Mouse (Mus musculus) embryo, embryonic 9.5 days (tissue): ENCODE results near the gene Col6a3.

Source experiments
- DNase-seq: peaks from one replicate; pipeline ENCODE4 v3.0.0-alpha.2; 2017; ENCODE audit errors: extremely low spot score

Col6a3 gene

GRCm38 (mm10) chr1:90797276-90797891 is 46.4 kb downstream of the Col6a3 start:
- DNase-seq = no peak

- no peak for DNase-seq
Measured at GRCm38 (mm10) chr1:90793368-90793767, 50.4 kb downstream of the Col6a3 start.

GRCm38 (mm10) chr1:90790925-90791324 is 52.8 kb downstream of the Col6a3 start:
- DNase-seq = no peak

GRCm38 (mm10) chr1:90789506-90789905 is 54.3 kb downstream of the Col6a3 start:
- no peak for DNase-seq

- DNase-seq = no peak
Measured at GRCm38 (mm10) chr1:90780446-90780845, 63.3 kb downstream of the Col6a3 start.

GRCm38 (mm10) chr1:90779072-90779471 is 64.7 kb downstream of the Col6a3 start:
- no peak for DNase-seq

GRCm38 (mm10) chr1:90775477-90776241 is 68.1 kb downstream of the Col6a3 start:
- DNase-seq = peak; percentile 54

GRCm38 (mm10) chr1:90771172-90771571 is 72.6 kb downstream of the Col6a3 start:
- DNase-seq = no peak

- DNase-seq = no peak
Measured at GRCm38 (mm10) chr1:90770027-90770426, 73.7 kb downstream of the Col6a3 start.

GRCm38 (mm10) chr1:90769301-90769700 is 74.5 kb downstream of the Col6a3 start:
- DNase-seq = no peak

GRCm38 (mm10) chr1:90758091-90758673 is 85.6 kb downstream of the Col6a3 start:
- DNase-seq = no peak

- no peak for DNase-seq
Measured at GRCm38 (mm10) chr1:90753869-90754563, 89.8 kb downstream of the Col6a3 start.

GRCm38 (mm10) chr1:90751221-90751620 is 92.5 kb downstream of the Col6a3 start:
- no peak for DNase-seq

GRCm38 (mm10) chr1:90750169-90750568 is 93.6 kb downstream of the Col6a3 start:
- DNase-seq = peak; percentile 41

- no peak for DNase-seq
Measured at GRCm38 (mm10) chr1:90748544-90748943, 95.2 kb downstream of the Col6a3 start.

GRCm38 (mm10) chr1:90743941-90744386 is 99.8 kb downstream of the Col6a3 start:
- peak; percentile 81 for DNase-seq

GRCm38 (mm10) chr1:90743445-90743844 is 100.3 kb downstream of the Col6a3 start:
- no peak for DNase-seq

- no peak for DNase-seq
Measured at GRCm38 (mm10) chr1:90742641-90743040, 101.1 kb downstream of the Col6a3 start.

- no peak for DNase-seq
Measured at GRCm38 (mm10) chr1:90740216-90741170, 103.3 kb downstream of the Col6a3 start.

GRCm38 (mm10) chr1:90738913-90739312 is 104.9 kb downstream of the Col6a3 start:
- no peak for DNase-seq

- no peak for DNase-seq
Measured at GRCm38 (mm10) chr1:90729466-90729865, 114.3 kb downstream of the Col6a3 start.
